Mouse (Mus musculus) v-Abl transformed pro-B cells (cell line): ENCODE data around the gene Gm16503.
"Not testable (repeated sequence)": the region's sequence is repeated elsewhere in the genome, so short reads cannot be mapped to it uniquely, and the experiment has no call there.

Source experiments
- in situ Hi-C, 2 experiments: fragments of 400-800 bp; cut with MboI; formaldehyde crosslinking; loops; one replicate each; pipeline ENCODE4 v1.15.1; 2025; ENCODE audit not compliant: unreplicated experiment in 2 of 2

The Gm16503 gene

DNA sequence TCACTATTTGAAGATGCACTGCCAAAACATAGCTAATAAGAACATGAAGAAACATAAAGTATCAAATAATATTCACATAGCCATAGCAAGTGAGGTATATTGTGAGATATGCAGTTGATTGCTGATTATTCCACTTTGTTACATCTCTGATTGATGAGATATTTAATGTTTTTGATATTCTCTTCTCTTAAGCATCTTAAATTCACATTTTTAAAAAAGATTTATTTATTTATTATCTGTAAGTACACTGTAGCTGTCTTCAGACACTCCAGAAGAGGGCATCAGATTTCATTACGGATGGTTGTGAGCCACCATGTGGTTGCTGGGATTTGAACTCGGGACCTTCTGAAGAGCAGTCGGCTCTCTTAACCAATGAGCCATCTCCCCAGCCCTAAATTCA lies at the start of gene Gm16503:
Gene Gm16503, plus strand, starts transcription at position 301 of the 400 bp plus-strand sequence.
- in situ Hi-C loops = not testable (repeated sequence)

DNA sequence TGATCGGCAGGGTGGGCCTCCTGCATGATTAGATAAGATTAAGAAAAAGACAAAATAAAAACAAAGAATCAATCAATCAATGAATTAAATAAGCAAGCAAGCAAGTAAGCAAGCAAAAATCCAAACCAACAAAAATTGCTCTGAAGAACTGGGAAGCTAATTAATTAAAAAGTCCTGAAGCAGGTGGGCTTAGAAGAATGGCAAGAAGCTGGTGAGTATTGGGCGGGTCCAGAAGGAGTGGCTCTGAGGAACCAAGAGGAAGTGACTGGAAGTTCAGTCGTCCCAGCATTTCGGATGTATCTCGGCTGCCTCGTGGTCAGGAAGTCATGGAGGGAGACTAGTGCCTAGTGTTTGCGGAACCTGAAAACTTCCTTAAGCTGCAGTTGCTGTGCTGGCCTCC lies 47.9 kb upstream of the Gm16503 start, which contains the start of gene Zfp982:
Gene Zfp982, plus strand, starts transcription at position 301 of the 400 bp plus-strand sequence.
- in situ Hi-C loops = not testable (repeated sequence)

DNA sequence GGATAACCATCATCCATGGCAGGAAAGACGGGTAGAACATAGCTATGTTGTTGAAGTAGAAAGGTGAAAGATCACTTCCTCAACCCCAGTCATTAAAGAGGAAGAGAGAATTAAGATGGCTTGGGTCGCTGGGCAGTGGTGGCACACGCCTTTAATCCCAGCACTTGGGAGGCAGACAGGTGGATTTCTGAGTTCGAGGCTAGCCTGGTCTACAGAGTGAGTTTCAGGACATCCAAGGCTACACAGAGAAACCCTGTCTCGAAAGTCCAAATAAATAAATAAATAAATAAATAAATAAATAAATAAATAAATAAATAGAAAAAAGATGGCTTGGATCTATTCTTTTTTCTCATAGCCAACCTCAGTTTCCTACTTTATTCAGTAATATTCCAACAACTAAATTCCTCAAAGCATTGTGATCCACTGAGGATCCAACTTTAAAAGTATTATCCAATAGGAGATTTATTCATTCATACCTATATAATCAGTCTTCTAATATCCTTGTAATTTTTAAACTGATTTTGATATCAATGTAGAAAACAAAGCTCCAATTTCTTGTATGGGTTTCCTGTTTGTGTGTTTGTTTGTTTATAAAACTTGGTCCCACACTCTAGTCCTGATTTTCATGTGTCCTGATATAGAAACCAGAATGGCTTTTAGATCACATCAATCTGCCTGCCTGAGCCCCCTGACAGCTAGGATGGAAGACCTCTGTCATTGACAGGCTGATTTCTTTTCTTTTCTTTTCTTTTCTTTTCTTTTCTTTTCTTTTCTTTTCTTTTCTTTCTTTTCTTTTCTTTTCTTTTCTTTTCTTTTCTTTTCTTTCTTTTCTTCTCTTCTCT lies 41.0 kb upstream of the Gm16503 start:
- in situ Hi-C loops = not testable (repeated sequence)

DNA sequence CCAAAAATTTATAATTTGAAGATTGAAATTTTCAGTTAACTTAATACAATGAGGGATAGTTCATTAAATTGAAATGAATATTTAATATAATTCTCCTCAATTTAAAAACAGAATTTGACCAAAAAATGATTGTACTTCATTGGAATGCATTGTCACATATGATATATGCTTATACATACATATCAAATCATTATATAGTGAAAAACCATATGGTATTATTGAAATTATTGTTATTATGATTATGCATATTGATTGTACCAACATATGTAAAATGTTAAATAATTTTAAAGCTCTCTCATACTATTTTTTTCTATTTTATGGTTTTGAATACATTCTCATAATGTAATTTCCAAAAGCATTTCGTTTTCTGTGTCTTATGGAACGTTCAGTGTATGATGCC lies 30.8 kb upstream of the Gm16503 start:
- in situ Hi-C loops = no loop called here

DNA sequence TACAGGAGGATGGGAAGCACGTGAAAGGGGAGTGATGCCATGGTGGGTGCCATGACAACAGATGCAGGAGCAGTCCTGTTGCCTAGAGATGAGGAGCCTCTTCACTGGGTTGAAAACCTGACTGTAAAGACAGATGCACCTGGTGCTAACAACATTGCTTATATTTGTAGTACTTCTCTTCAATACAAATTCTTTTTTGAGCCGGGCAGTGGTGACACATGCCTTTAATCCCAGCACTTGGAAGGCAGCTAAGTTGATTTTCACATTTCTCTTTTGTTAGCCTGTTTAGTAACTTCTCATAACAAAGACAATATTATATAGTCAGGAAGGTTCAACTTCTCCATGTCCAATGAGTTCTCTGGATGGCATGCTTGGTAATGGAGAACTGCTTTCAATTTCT lies 21.0 kb upstream of the Gm16503 start:
- in situ Hi-C loops = loop anchor here (5.0 kb wide), 1 partner anchor 1962 kb away; no protein-coding TSS in a partner anchor

DNA sequence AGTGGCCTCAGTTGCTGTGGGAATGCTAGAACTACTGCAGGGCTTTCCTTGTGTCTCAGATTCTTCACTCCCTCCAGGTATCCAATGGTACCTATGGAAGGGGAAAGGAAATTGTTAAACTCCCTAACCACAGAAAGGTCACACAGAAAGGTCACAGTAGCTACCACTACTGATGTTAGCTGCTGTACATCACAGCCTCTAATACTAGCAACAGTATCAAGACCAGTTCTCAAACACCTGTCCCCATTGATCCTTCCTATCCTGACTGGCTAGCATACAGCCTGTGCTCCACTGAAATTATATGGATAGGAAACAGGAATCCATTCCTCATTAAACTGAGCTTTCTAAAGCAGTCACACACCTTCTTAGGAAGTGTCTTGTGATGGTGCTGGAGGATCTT lies 19.9 kb upstream of the Gm16503 start:
- in situ Hi-C loops = loop anchor here in 1 of 2 experiments (5.0 to 10.0 kb wide), 2 partner anchors 67 to 295 kb away; no protein-coding TSS in a partner anchor

DNA sequence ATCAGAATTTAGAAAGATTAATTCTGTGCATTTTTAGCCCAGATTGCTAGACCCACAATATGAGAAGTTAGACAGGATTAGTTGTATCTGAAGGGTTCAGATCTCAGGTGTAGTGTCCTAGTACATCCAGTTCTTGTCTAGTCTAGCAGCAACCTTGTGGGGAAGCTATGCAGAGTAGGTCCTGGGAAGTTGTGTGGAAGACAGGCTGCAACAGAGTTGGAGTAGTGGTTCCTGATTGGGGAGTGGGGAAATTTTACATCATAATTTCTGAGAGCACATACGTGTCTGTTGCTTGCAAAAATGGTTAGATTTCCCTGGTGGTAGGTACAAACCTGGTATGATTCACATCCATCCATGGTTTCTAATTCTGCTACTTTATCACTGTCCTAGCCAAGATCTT lies 14.9 kb upstream of the Gm16503 start:
- in situ Hi-C loops = loop anchor here in 1 of 2 experiments (10.0 kb wide), 1 partner anchor 290 kb away; no protein-coding TSS in a partner anchor

DNA sequence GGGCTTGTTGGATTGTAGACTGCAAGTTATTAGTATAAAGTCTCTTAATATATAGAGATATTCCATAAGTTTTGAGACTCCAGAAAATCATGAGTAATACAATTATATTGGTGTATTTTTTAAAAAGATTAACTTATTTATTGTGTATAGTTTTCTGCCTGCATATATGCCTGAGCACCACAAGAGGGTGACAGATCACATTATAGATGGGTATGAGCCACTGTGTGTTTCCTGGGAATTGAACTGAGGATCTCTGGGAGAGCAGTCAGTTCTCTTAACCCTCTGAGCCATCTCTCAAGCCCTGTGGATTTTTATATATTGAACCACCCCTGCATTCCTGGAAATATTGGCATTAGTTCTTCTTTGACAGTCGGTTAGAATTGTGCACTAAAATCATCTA lies 9.7 kb upstream of the Gm16503 start:
- in situ Hi-C loops = no loop called here

DNA sequence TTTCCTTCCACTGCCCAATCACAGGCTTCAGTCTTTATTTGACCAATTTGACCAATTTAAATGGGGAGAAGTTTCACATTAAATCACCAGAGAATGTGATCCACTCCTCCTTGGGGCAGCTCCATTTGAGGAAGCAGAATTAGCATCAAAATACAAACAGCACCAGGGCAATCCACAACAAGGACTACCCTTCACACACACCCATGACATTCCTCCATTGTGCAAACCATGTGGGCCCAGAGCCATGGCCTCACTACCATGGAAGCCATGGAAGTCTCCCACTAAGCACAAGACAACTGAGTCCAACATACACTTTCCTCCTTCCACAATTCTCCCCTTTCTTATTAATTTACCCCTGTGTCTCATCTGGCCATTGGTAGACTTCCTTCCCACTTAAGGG lies 4.1 kb upstream of the Gm16503 start:
- in situ Hi-C loops = not testable (repeated sequence)

DNA sequence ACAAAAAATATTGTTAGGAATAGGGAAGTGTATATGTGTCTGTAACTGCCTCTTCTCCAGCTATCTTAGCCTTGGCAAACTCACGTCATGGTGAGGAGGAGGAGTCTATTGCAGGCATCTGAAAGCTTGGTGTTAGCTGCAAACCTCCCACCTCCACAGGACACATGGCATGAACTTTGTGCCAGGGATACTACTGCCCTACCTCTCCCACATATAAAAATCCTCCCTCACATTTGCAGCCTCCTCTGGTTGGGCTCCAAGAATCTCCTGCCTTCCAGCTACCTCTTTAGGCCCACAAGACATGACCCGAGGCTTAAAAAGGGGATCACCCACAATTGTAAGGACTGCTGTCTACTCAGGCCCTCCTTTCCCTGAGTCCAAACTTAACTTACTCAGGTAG lies 2.3 kb upstream of the Gm16503 start:
- in situ Hi-C loops = no loop called here

DNA sequence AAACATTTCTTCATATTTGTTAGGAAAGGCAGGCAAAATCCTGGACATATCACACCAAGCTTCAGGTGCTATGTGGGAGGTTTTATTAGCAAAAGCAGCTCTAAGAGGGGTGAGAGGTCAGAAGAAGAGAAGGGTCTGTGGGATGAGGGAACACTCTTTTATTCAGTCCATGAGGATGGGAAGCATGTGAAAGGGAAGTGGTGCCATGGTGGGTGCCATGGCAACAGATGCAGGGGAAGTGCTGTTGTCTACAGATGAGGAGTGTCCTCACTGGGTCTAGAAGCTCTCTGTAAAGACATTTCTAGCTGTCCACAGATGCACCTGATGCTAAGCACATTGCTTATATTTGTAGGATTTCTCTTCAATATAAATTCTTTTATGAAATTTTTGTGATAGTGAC lies 1.1 kb downstream of the Gm16503 start:
- in situ Hi-C loops = no loop called here

DNA sequence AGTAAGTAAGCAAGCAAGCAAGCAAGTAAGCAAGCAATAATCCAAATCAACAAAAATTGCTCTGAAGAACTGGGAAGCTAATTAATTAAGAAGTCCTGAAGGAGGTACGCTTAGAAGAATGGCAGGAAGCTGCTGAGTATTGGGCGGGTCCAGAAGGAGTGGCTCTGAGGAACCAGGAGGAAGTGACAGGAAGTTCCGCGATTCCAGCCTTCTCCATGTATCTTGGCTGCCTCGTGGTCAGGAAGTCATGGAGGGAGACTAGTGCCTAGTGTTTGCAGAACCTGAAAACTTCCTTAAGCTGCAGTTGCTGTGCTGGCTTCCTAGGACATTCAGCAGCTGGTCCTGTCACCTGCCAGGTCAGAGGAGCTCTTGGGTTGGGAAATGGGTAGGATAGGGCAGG lies 13.1 kb downstream of the Gm16503 start, which contains the start of gene Zfp985:
Gene Zfp985, plus strand, starts transcription at position 207 of the 400 bp plus-strand sequence.
- in situ Hi-C loops = not testable (repeated sequence)

DNA sequence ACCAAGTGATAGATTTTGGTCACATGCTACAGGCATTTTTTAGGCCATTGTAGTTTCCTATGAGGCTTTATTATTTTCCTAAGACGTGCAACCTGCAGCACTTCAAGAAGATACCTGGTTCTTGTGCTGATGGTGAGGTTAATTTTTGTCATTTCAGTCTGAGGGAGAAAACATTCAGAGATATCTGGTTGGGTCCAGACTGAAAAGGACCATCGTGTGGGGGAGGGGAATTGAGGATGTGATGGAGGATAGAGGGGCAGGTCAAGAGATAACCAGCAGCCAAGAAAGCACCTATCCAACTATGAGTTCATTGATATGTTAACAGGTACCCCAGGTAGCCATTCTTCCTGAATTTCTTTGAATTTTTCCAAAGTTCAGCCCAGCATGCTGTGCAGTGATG lies 14.3 kb downstream of the Gm16503 start:
- in situ Hi-C loops = not testable (repeated sequence)

DNA sequence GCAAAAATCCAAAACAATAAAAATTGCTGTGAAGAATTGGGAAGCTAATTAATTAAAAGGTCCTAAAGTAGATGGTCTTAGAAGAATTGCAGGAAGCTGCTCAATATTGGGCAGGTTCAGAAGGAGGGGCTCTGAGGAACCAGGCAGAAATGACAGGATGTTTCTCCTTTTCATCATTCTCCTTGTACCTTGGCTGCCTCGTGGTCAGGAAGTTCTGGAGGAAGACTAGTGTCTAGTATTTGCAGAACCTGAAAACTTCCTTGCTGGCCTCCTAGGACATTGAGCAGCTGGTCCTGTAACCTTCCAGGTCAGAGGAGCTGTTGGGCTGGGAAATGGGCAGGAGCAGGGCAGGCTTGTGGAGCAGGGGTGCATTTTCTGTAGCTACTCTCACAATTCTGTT lies 16.9 kb downstream of the Gm16503 start:
- in situ Hi-C loops = not testable (repeated sequence)

DNA sequence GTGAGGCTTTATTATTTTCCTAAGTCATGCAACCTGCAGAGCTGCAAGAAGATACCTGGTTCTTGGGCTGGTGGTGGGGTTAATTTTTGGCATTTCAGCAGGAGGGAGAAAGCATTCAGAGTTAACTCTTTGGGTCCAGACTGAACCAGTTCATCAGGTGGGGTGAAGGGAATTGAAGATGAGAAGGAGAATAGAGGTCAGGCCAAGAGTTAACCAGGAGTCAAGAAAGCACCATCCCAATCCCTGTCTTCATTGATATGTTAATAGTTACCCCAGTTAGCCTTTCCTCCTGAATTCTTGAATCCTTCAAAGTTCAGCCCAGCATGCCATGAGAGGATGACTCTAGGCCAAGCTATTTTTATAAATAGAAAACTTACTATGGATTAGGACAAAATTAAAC lies 18.0 kb downstream of the Gm16503 start:
- in situ Hi-C loops = not testable (repeated sequence)

DNA sequence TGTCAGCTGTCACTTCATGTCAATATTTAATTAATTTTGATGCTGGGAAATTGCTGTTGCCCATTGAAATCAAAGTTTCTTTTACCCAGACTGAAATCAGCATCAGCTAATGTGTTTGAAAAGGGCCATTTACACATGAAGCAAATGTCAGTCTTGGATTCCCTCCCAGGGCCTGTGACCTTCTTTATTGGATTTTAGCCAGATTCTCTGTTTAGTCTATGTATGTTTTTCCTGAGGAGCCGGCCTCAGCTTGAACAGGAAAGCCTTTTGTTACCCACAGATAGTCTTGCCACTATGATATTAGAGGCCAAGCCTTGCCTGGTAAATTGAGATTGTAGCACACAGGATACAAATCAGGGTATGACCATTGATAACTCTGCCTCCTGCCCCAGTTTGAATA lies 19.1 kb downstream of the Gm16503 start:
- in situ Hi-C loops = not testable (repeated sequence)

DNA sequence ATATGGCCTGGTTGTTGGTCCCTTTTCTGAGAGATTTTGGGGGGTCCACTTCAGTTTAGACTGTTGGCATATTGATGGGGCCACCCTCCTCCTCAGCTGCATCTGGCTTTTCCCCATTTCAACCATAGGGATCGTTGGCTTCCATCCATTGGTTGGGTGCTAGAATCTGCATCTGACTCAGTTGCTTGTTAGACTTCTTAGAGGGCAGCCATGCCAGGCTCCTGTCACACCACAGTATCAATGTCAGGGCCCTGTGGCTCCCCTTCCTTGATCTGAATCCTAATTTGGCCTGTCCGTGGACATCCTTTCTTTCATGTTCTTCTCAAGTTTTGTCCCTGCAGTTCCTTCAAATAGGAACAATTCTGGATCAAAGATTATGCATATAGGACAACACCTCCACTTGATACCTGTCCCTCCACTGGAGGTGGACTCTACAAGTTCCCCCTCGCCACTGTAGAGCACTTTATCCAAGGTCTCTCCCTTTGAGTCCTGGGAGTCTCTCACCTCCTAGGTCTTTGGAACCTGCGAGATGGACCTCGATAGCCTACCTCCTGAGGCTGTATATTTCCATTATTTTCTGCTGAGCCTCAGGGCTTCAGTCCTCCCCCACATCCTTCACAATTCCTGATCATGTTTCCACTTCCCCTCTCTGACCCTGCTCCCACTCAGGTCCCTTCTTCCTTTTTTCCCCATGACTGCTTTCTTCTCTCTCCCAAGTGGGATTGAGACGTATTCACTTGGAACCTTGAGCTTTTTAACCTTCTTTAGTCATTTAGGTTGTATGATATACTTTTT lies 25.6 kb downstream of the Gm16503 start:
- in situ Hi-C loops = loop anchor here in 1 of 2 experiments (10.0 kb wide), 1 partner anchor 249 kb away; no protein-coding TSS in a partner anchor

DNA sequence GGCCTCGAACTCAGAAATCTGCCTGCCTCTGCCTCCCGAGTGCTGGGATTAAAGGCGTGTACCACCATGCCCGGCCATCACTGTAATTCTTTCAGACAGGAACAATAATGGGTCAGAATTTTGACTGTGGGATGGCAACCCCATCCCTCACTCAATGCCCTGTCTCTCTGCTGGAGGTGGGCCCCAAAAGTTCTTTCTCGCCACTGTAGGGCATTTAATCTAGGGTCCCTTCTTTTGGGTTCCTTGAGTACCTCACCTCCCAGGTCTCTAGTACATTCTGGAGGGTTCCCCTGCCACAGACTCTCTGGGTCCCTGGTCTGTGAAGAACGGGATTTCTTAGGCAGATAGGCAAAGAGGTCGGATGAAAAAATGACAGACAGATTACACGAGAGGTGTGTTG lies 31.1 kb downstream of the Gm16503 start:
- in situ Hi-C loops = not testable (repeated sequence)

DNA sequence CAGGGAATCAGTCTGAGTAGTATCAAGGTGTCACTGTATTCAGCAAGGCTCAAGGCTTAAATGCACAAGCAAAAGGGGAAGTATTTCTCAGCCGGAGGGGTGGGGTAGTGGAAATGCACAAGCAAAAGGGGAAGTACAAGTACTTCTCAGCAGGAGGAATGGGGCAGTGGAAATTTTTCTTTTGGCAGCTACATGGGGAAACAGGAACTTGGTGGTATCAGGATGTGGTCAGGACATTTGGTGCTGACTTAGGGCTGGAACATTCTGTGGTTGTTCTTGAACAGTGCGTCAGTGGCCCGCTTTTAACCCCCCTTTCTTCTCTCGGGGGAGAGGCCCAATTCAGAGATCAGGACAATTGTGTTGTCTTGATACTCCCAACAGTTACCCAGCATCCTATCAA lies 39.4 kb downstream of the Gm16503 start:
- in situ Hi-C loops = loop anchor here (25.0 kb wide), 1 partner anchor 317 kb away; no protein-coding TSS in a partner anchor

DNA sequence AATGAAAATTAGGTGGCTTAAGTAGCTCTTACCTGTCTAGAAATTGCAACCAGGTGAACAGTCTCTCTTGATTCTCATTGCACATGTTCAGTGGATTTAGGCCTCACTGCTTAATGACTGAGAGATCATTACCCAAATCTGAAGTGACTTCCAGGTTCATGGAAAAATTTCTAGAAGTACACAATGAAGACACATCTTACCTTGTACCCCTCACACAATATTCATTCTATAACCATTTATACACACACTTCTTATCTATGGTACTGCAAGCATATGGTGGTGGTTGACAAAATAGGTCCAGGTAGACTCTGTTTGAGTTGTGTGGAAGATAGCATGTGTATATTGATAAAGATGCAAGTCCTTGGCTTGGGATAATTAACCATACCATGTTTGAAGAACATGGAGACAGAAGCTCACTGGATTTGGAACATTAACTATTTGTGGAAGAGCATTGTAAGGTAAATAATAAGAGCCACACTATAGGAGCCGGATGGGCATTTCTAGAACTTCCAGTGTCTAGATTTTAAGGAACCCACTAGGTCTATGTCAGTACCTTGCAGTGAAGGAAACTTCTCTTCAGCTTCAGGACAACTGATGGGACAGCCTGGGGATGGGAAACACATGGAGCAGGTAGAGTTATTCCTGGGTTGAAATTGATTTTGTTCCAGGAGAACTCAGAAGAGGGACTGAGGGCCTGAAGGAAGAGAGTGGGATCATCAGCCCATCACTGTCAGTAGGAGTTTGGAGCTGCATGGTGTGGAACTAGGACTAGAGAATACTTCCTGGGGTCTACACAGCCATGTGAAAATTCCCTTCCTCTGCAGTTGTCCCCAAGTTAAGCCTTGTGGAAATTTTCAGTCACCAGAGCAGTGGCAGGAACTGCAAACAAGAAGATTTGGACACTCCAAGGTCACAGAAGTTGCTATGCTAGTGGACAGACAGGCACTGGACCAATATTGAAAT lies 46.8 kb downstream of the Gm16503 start:
- in situ Hi-C loops = loop anchor here (5.0 to 25.0 kb wide), 2 partner anchors 64 to 324 kb away; no protein-coding TSS in a partner anchor
